9 mouse cellular contexts compared by ENCODE assay signal in genomic region chr4:154781391-154781790, GRCm38 (mm10). TPM values are rescaled to one million over a fixed set of nuclear protein-coding genes. Genes with fewer than 3 reads are reported as not detected.
DNase-seq lines count a peak whose midpoint lies in the region; ATAC-seq lines count a peak whose summit lies in the region.
"Had no signal": no experiment of that assay in that cellular context is flagged by ENCODE, and none has a peak within 500 bp of the region (broad histone marks: within the 10 kb centered on the region; RNA-seq: fewer than 3 reads in every experiment).

No protein-coding gene starts in this region.

- no peaks in the 10 kb centered on the region for H3K9me3 ChIP-seq in forebrain, embryonic 10.5 days
- H3K9me3 ChIP-seq in forebrain, embryonic 13.5 days (replicated peaks) = no peaks in the 10 kb centered on the region
- H3K9me3 ChIP-seq in kidney, embryonic 14.5 days (ENCODE audit: control insufficient read depth, low read length) = no peaks in the 10 kb centered on the region

- no peaks in the 10 kb centered on the region for H3K36me3 ChIP-seq in forebrain, embryonic 10.5 days (replicated peaks)
- H3K36me3 ChIP-seq in forebrain, embryonic 13.5 days (ENCODE audit: poor library complexity, severe bottlenecking) = no peaks in the 10 kb centered on the region
- no peaks in the 10 kb centered on the region for H3K36me3 ChIP-seq in kidney, embryonic 14.5 days (ENCODE audit: control insufficient read depth, insufficient read depth, low read length)

- ATAC-seq in forebrain, embryonic 13.5 days = no peak
- peak; percentile 81 for ATAC-seq in kidney, embryonic 14.5 days (ENCODE audit: low FRiP score, low TSS enrichment)
- no peak for ATAC-seq in inflammation-experienced regulatory T-cells, adult 6 months

- no peak overlapping the region for H3K4me2 ChIP-seq in forebrain, embryonic 13.5 days
- peak overlapping the region; percentile 8; the same call in 1 of the 2 replicates for H3K4me2 ChIP-seq in kidney, embryonic 14.5 days (replicated peaks; ENCODE audit: low read depth, low read length)

- H3K4me3 ChIP-seq in forebrain, embryonic 10.5 days = no peak overlapping the region
- H3K4me3 ChIP-seq in forebrain, embryonic 13.5 days = no peak overlapping the region
- H3K4me3 ChIP-seq in kidney, embryonic 14.5 days (ENCODE audit: low read length) = no peak overlapping the region

- DNase-seq in forebrain, embryonic 10.5 days (ENCODE audit: extremely low spot score, low spot score) = no peak
- peak; percentile 47 for DNase-seq in embryo, embryonic 9.5 days (ENCODE audit: extremely low spot score)
- DNase-seq in neural tube, embryonic 10.5 days (ENCODE audit: extremely low spot score, low spot score) = peak; percentile 60
- no peak for DNase-seq in spleen, adult 18-20 months
- DNase-seq in spleen, postnatal 36 days (ENCODE audit: low spot score in 2 of 2) = no peak
- DNase-seq: lung, postnatal 10 days had no signal

- no peak overlapping the region for H3K9ac ChIP-seq in forebrain, embryonic 13.5 days
- peak overlapping the region; percentile 18; the same call in 1 of the 2 replicates for H3K9ac ChIP-seq in kidney, embryonic 14.5 days (ENCODE audit: low read depth, low read length)

- 46% methylated on average over 11 of the region's 11 CpGs for WGBS in forebrain, embryonic 10.5 days
- 46% methylated on average over 11 of the region's 11 CpGs for WGBS in forebrain, embryonic 13.5 days
- 0% methylated on average over 11 of the region's 11 CpGs for WGBS in kidney, embryonic 14.5 days

- peaks cover 25% of the 10 kb centered on the region; the same call in 1 of the 2 replicates for H3K27me3 ChIP-seq in forebrain, embryonic 10.5 days (ENCODE audit: poor library complexity, severe bottlenecking)
- peaks cover 8% of the 10 kb centered on the region; the same call in 1 of the 2 replicates for H3K27me3 ChIP-seq in forebrain, embryonic 13.5 days
- H3K27me3 ChIP-seq in kidney, embryonic 14.5 days (ENCODE audit: control insufficient read depth, insufficient read depth, low read length) = peaks cover 16% of the 10 kb centered on the region; the same call in 1 of the 2 replicates

- peak overlapping the region; percentile 40; the same call in 1 of the 2 replicates for H3K27ac ChIP-seq in forebrain, embryonic 10.5 days
- no peak overlapping the region for H3K27ac ChIP-seq in forebrain, embryonic 13.5 days
- peak overlapping the region; percentile 65 for H3K27ac ChIP-seq in kidney, embryonic 14.5 days (ENCODE audit: low read depth, low read length)

- H3K4me1 ChIP-seq in forebrain, embryonic 10.5 days = peaks cover 35% of the 10 kb centered on the region
- H3K4me1 ChIP-seq in forebrain, embryonic 13.5 days = no peaks in the 10 kb centered on the region
- H3K4me1 ChIP-seq in kidney, embryonic 14.5 days (ENCODE audit: control insufficient read depth, insufficient read depth, low read length) = peaks cover 33% of the 10 kb centered on the region

RNA-seq across cellular contexts. Expression of gene Ttc34, which starts 55.9 kb away (rescaled TPM):
- 0.58 and 0.61 TPM in 2 replicates for polyA plus RNA-seq in forebrain, embryonic 10.5 days (2016; fragmentation: Nextera tagmentation; extraction: Ambion mirVana)
- polyA plus RNA-seq in forebrain, embryonic 13.5 days (2015; fragmentation: Nextera tagmentation; extraction: Ambion mirVana) = 0.31 and 0.45 TPM in 2 replicates
- 0.24 and 0.31 TPM in 2 replicates for polyA plus RNA-seq in kidney, embryonic 14.5 days (2014; fragmentation: Nextera tagmentation; extraction: Ambion mirVana)
- not detected for polyA plus RNA-seq in inflammation-experienced regulatory T-cells, adult 6 months (2017; shearing (Covaris generic))

Comparison
In these comparisons a context has a peak if more than half of its experiments do, and no peak if none do; other contexts are left out.
1. DNase-seq: peak in embryo, embryonic 9.5 days (single experiment) and neural tube, embryonic 10.5 days (single experiment); none in forebrain, embryonic 10.5 days (single experiment), spleen, adult 18-20 months (0 of 2) and spleen, postnatal 36 days (0 of 2).